Mouse (Mus musculus): ENCODE data around the gene Fam120b. TPM values are rescaled to one million over a fixed set of nuclear protein-coding genes. Genes with fewer than 3 reads are reported as not detected.

The Fam120b gene
- 7.8 and 8.0 TPM in 2 replicates for polyA plus RNA-seq (2015; fragmentation: Nextera tagmentation; extraction: Ambion mirVana)

GRCm38 (mm10) chr17:15395997-15396675 is at the start of gene Fam120b:
Fam120b (plus strand) TSS chr17:15396202.
- peak within 1 kb of the TSS; percentile 68 for H3K27ac ChIP-seq (ENCODE audit: low read length)
- H3K9ac ChIP-seq (ENCODE audit: low read depth, low read length), result peak within 1 kb of the TSS; percentile 74
- peaks cover 10% of the 10 kb centered on the region for H3K4me1 ChIP-seq (ENCODE audit: control insufficient read depth, low read depth, low read length)
- no peaks in the 10 kb centered on the region for H3K9me3 ChIP-seq (replicated peaks; ENCODE audit: control insufficient read depth, low read length)
- peak within 1 kb of the TSS; percentile 75 for H3K4me2 ChIP-seq (ENCODE audit: low read depth, low read length)
- peak within 1 kb of the TSS; percentile 77 for H3K4me3 ChIP-seq (ENCODE audit: low read depth, low read length)
- H3K36me3 ChIP-seq (ENCODE audit: control insufficient read depth, insufficient read depth), result no peaks in the 10 kb centered on the region
- 2% methylated on average over 31 of the region's 31 CpGs for WGBS (ENCODE audit: insufficient replicate concordance)
- peak; percentile 91 for ATAC-seq (ENCODE audit: low read depth)
- no peaks in the 10 kb centered on the region for H3K27me3 ChIP-seq (ENCODE audit: control insufficient read depth, insufficient read depth, low read depth, low read length)

- 55% methylated on average over 2 of the region's 2 CpGs for WGBS (ENCODE audit: insufficient replicate concordance)
- Histone ChIP-seq H3K4me1 (ENCODE audit: control insufficient read depth, low read depth, low read length) (no peaks in the 10 kb centered on the region), H3K4me2 (ENCODE audit: low read depth, low read length) (no peak overlapping the region), H3K27ac (ENCODE audit: low read length) (no peak overlapping the region), H3K4me3 (ENCODE audit: low read depth, low read length) (no peak overlapping the region), H3K9me3 (replicated peaks; ENCODE audit: control insufficient read depth, low read length) (no peaks in the 10 kb centered on the region), H3K36me3 (ENCODE audit: control insufficient read depth, insufficient read depth) (no peaks in the 10 kb centered on the region), H3K9ac (ENCODE audit: low read depth, low read length) (no peak overlapping the region), H3K27me3 (ENCODE audit: control insufficient read depth, insufficient read depth, low read depth, low read length) (no peaks in the 10 kb centered on the region)
- no peak for ATAC-seq (ENCODE audit: low read depth)
These were observed 45.9 kb upstream of the Fam120b start for GRCm38 (mm10) chr17:15350152-15350551.

DNA sequence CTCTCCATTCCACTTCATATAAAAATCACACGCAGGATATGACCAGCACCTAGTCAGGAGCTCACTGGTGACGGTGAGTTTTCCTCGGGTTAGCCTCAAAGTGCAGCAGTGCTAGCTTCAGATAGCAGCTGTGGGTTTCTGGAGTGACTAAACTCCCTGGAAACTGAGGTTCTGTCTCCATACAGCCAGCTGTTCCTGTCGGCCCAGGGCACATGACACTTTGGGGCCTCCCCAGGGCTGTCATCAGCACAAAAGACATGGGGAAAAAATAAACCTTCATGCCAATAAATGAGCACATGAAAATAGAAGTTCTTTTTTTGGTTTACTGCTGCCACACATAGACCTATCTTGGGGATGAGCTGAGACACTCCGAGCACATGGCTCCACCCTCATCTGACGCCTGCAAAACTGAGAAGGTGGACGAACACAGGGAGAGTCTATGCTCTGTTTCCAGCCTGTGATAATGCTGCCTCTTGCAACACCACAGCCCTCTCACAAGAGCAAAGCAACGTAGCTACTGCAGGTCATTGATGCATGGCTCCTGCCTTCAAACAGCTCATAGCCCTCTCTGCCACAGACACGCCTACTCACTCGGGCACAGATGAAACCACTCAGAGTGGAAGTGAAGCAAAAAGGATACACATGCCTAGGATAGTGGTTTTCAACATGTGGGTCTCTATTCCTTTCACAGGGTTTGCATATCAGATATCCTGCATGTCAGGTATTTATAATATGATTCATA is 43.0 kb upstream of the Fam120b start:
- 46% methylated on average over 10 of the region's 10 CpGs for WGBS (ENCODE audit: insufficient replicate concordance)
- H3K9me3 ChIP-seq (replicated peaks; ENCODE audit: control insufficient read depth, low read length), result no peaks in the 10 kb centered on the region
- no peak overlapping the region for H3K27ac ChIP-seq (ENCODE audit: low read length)
- no peak overlapping the region for H3K4me2 ChIP-seq (ENCODE audit: low read depth, low read length)
- H3K4me3 ChIP-seq (ENCODE audit: low read depth, low read length), result no peak overlapping the region
- no peak overlapping the region for H3K9ac ChIP-seq (ENCODE audit: low read depth, low read length)
- H3K27me3 ChIP-seq (ENCODE audit: control insufficient read depth, insufficient read depth, low read depth, low read length), result no peaks in the 10 kb centered on the region
- no peak for ATAC-seq (ENCODE audit: low read depth)
- no peaks in the 10 kb centered on the region for H3K36me3 ChIP-seq (ENCODE audit: control insufficient read depth, insufficient read depth)
- no peaks in the 10 kb centered on the region for H3K4me1 ChIP-seq (ENCODE audit: control insufficient read depth, low read depth, low read length)

DNA sequence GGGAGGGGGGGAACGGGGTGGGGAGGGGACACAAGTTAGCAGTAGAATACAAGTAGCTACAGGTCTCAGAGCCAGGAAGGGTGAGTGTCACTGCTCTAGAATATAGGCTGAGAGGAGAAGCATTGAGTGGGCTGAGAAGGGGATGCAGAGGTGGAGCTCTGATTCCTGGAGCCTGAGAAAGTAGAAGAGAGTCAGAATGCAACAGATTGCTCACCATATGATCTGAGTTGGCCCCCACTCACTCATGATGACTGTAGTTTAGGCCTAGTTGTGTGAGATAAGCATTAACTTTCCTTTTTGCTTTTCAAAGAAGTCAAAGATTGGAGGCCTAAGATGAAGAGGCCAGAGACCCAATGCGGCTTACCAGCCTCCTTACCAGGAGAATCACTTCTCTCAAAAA is 42.0 kb upstream of the Fam120b start:
- no peaks in the 10 kb centered on the region for H3K27me3 ChIP-seq (ENCODE audit: control insufficient read depth, insufficient read depth, low read depth, low read length)
- H3K27ac ChIP-seq (ENCODE audit: low read length), result no peak overlapping the region
- no peak overlapping the region for H3K4me2 ChIP-seq (ENCODE audit: low read depth, low read length)
- 68% methylated on average over 2 of the region's 2 CpGs for WGBS (ENCODE audit: insufficient replicate concordance)
- H3K4me1 ChIP-seq (ENCODE audit: control insufficient read depth, low read depth, low read length), result no peaks in the 10 kb centered on the region
- H3K36me3 ChIP-seq (ENCODE audit: control insufficient read depth, insufficient read depth), result no peaks in the 10 kb centered on the region
- no peak overlapping the region for H3K4me3 ChIP-seq (ENCODE audit: low read depth, low read length)
- ATAC-seq (ENCODE audit: low read depth), result no peak
- no peak overlapping the region for H3K9ac ChIP-seq (ENCODE audit: low read depth, low read length)
- H3K9me3 ChIP-seq (replicated peaks; ENCODE audit: control insufficient read depth, low read length), result no peaks in the 10 kb centered on the region

DNA sequence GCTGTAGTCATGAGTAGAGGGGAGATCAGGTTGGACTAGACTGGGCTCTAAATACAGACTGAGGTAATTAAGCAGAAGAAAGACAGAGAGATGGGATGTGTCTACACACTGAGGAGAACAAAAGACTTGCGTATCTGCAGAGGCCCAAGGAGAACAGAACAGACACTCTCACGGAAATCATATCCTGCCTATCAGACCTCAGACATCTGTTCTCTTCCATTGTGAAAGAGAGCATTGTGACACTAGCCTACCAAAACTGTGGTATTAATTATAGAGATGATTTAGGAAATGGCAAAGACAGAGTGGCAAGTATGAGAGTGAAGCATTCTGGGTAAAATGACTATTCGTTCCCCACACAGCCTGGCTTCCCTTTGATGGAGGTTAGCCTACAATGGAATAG is 40.9 kb upstream of the Fam120b start:
- Histone ChIP-seq H3K9me3 (replicated peaks; ENCODE audit: control insufficient read depth, low read length) (no peaks in the 10 kb centered on the region), H3K27ac (ENCODE audit: low read length) (no peak overlapping the region), H3K36me3 (ENCODE audit: control insufficient read depth, insufficient read depth) (no peaks in the 10 kb centered on the region), H3K4me2 (ENCODE audit: low read depth, low read length) (no peak overlapping the region), H3K4me1 (ENCODE audit: control insufficient read depth, low read depth, low read length) (no peaks in the 10 kb centered on the region), H3K4me3 (ENCODE audit: low read depth, low read length) (no peak overlapping the region), H3K27me3 (ENCODE audit: control insufficient read depth, insufficient read depth, low read depth, low read length) (no peaks in the 10 kb centered on the region), H3K9ac (ENCODE audit: low read depth, low read length) (no peak overlapping the region)
- no peak for ATAC-seq (ENCODE audit: low read depth)
- WGBS (ENCODE audit: insufficient replicate concordance), result 68% methylated on average over 3 of the region's 3 CpGs

GRCm38 (mm10) chr17:15356526-15356925 is 39.5 kb upstream of the Fam120b start:
- Histone ChIP-seq H3K4me3 (ENCODE audit: low read depth, low read length) (no peak overlapping the region), H3K27ac (ENCODE audit: low read length) (no peak overlapping the region), H3K9ac (ENCODE audit: low read depth, low read length) (no peak overlapping the region), H3K4me2 (ENCODE audit: low read depth, low read length) (no peak overlapping the region), H3K4me1 (ENCODE audit: control insufficient read depth, low read depth, low read length) (no peaks in the 10 kb centered on the region), H3K36me3 (ENCODE audit: control insufficient read depth, insufficient read depth) (no peaks in the 10 kb centered on the region), H3K9me3 (replicated peaks; ENCODE audit: control insufficient read depth, low read length) (no peaks in the 10 kb centered on the region), H3K27me3 (ENCODE audit: control insufficient read depth, insufficient read depth, low read depth, low read length) (no peaks in the 10 kb centered on the region)
- ATAC-seq (ENCODE audit: low read depth), result peak; percentile 35; the same call in 1 of the 2 replicates
- WGBS (ENCODE audit: insufficient replicate concordance), result 60% methylated on average over 5 of the region's 5 CpGs

- Histone ChIP-seq H3K4me2 (ENCODE audit: low read depth, low read length) (no peak overlapping the region), H3K36me3 (ENCODE audit: control insufficient read depth, insufficient read depth) (no peaks in the 10 kb centered on the region), H3K9me3 (replicated peaks; ENCODE audit: control insufficient read depth, low read length) (no peaks in the 10 kb centered on the region), H3K4me1 (ENCODE audit: control insufficient read depth, low read depth, low read length) (no peaks in the 10 kb centered on the region), H3K9ac (ENCODE audit: low read depth, low read length) (no peak overlapping the region), H3K4me3 (ENCODE audit: low read depth, low read length) (no peak overlapping the region), H3K27ac (ENCODE audit: low read length) (no peak overlapping the region), H3K27me3 (ENCODE audit: control insufficient read depth, insufficient read depth, low read depth, low read length) (no peaks in the 10 kb centered on the region)
- ATAC-seq (ENCODE audit: low read depth), result no peak
- WGBS (ENCODE audit: insufficient replicate concordance), result 42% methylated on average over 3 of the region's 3 CpGs
These were observed 38.9 kb upstream of the Fam120b start for GRCm38 (mm10) chr17:15357071-15357470.

DNA sequence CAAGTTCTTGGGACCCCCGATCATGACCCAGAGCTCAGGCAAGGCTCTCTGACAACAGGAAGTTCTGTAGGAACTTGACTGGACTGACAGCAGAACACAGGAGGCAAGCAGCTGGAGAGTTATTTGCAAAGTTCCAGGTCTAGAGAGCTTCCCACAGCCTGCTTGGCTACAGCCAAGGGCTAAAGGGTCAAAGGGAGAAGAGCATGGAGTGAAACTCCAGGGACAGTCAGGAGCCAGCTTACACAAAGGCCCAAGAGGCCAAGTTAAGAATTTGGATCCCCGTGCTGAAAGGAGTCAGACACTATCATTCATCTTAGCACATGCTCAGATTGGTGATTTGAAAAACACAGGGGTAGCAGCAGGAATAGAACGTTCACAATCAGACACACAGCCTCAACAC is 32.3 kb upstream of the Fam120b start:
- Histone ChIP-seq H3K36me3 (ENCODE audit: control insufficient read depth, insufficient read depth) (no peaks in the 10 kb centered on the region), H3K4me2 (ENCODE audit: low read depth, low read length) (no peak overlapping the region), H3K27ac (ENCODE audit: low read length) (no peak overlapping the region), H3K9me3 (replicated peaks; ENCODE audit: control insufficient read depth, low read length) (no peaks in the 10 kb centered on the region), H3K4me3 (ENCODE audit: low read depth, low read length) (no peak overlapping the region), H3K4me1 (ENCODE audit: control insufficient read depth, low read depth, low read length) (no peaks in the 10 kb centered on the region), H3K9ac (ENCODE audit: low read depth, low read length) (no peak overlapping the region), H3K27me3 (ENCODE audit: control insufficient read depth, insufficient read depth, low read depth, low read length) (no peaks in the 10 kb centered on the region)
- ATAC-seq (ENCODE audit: low read depth), result no peak
- 39% methylated on average over 3 of the region's 3 CpGs for WGBS (ENCODE audit: insufficient replicate concordance)

DNA sequence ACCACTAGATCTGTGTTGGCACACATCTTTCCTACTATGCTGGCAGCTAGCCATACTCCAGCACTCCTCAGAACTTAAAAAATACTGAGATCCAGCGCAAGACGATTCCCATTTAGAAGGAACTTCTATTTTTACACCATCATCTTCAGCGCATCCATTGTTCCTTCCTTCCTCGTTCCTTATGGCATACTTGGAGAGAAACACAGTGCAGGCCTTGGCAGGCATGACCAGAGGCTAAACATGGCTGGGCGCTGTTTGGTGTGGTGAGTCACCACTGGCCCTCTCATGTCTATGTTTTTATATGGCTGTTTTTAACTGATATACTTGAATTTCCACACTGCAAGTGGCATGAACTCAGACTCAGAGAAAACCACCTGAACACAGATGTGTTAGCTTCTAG is 30.4 kb upstream of the Fam120b start:
- Histone ChIP-seq H3K4me2 (ENCODE audit: low read depth, low read length) (no peak overlapping the region), H3K4me1 (ENCODE audit: control insufficient read depth, low read depth, low read length) (no peaks in the 10 kb centered on the region), H3K9ac (ENCODE audit: low read depth, low read length) (no peak overlapping the region), H3K27me3 (ENCODE audit: control insufficient read depth, insufficient read depth, low read depth, low read length) (peaks cover under 1% of the 10 kb centered on the region; the same call in 1 of the 2 replicates), H3K27ac (ENCODE audit: low read length) (no peak overlapping the region), H3K36me3 (ENCODE audit: control insufficient read depth, insufficient read depth) (no peaks in the 10 kb centered on the region), H3K9me3 (replicated peaks; ENCODE audit: control insufficient read depth, low read length) (no peaks in the 10 kb centered on the region), H3K4me3 (ENCODE audit: low read depth, low read length) (no peak overlapping the region)
- WGBS (ENCODE audit: insufficient replicate concordance), result 46% methylated on average over 5 of the region's 5 CpGs
- no peak for ATAC-seq (ENCODE audit: low read depth)
